Mouse (Mus musculus) MEL (cell line): ENCODE measurements around the gene Rnd2. TPM values are rescaled to one million over a fixed set of nuclear protein-coding genes. Genes with fewer than 3 reads are reported as not detected.
"Not testable (repeated sequence)": the region's sequence is repeated elsewhere in the genome, so short reads cannot be mapped to it uniquely, and the experiment has no call there.

Experiments
- DNase-seq: peaks from one replicate; pipeline ENCODE4 v3.0.0; 2011; ENCODE audit warnings: low read depth, low spot score
- H3K27ac ChIP-seq: 2 replicates; pipeline ENCODE4 v1.5.1; 2012; ENCODE audit warnings: low read depth, mild to moderate bottlenecking, control low read depth, low read length, moderate library complexity; ENCODE audit not compliant: control insufficient read depth
- H3K27me3 ChIP-seq, 2 experiments: fragments of 150-350 bp in 1 of 2; sonication (generic) in 1 of 2; 2 replicates each; pipeline ENCODE4 v1.6.1; 2012; ENCODE audit warnings: low read length in 2 of 2, mild to moderate bottlenecking in 2 of 2, improper control_type of control experiment in 1 of 2, moderate library complexity in 1 of 2; ENCODE audit not compliant: insufficient read depth in 2 of 2, control insufficient read depth in 1 of 2
- H3K36me3 ChIP-seq, 2 experiments: 2 replicates each; pipeline ENCODE4 v1.6.1; 2012 to 2014; ENCODE audit warnings: low read length in 2 of 2, improper control_type of control experiment in 1 of 2, inconsistent platforms in 1 of 2, mild to moderate bottlenecking in 1 of 2; ENCODE audit not compliant: insufficient read depth in 2 of 2, control insufficient read depth in 1 of 2
- H3K4me1 ChIP-seq, 2 experiments: fragments of 150-350 bp in 1 of 2; sonication (generic) in 1 of 2; 2 replicates each; pipeline ENCODE4 v1.6.1; 2012; ENCODE audit warnings: low read length in 2 of 2, improper control_type of control experiment in 1 of 2, mild to moderate bottlenecking in 1 of 2; ENCODE audit not compliant: insufficient read depth in 2 of 2, control insufficient read depth in 1 of 2
- H3K4me3 ChIP-seq, 2 experiments: fragments of 150-350 bp in 1 of 2; sonication (generic) in 1 of 2; 2 replicates each; pipeline ENCODE4 v1.5.1; 2012; ENCODE audit warnings: low read depth in 2 of 2, low read length in 2 of 2, mild to moderate bottlenecking in 2 of 2, moderate library complexity in 2 of 2, control low read depth in 1 of 2, improper control_type of control experiment in 1 of 2; ENCODE audit not compliant: control insufficient read depth in 1 of 2, insufficient read depth in 1 of 2
- H3K79me2 ChIP-seq: 2 replicates; pipeline ENCODE4 v1.6.1; 2012; ENCODE audit warnings: mild to moderate bottlenecking, low read length, moderate library complexity; ENCODE audit not compliant: control insufficient read depth, poor library complexity, insufficient read depth
- H3K9ac ChIP-seq: 2 replicates; pipeline ENCODE4 v1.6.1; 2012; ENCODE audit warnings: low read depth, mild to moderate bottlenecking, control low read depth, low read length, moderate library complexity; ENCODE audit not compliant: control insufficient read depth, poor library complexity, severe bottlenecking
- H3K9me3 ChIP-seq: fragments of 150-350 bp; sonication (generic); replicated peaks from 2 replicates; pipeline ENCODE4 v1.6.1; 2012; ENCODE audit warnings: mild to moderate bottlenecking, low read length, improper control_type of control experiment, moderate library complexity; ENCODE audit not compliant: insufficient read depth
- BHLHE40 ChIP-seq: IDR thresholded peaks from 2 replicates; pipeline ENCODE4 v1.6.1; 2012; ENCODE audit warnings: low read depth, mild to moderate bottlenecking, inconsistent platforms, low read length, improper control_type of control experiment, borderline replicate concordance
- CHD1 ChIP-seq: IDR thresholded peaks from 2 replicates; pipeline ENCODE4 v1.6.1; 2012; ENCODE audit warnings: low read depth, mild to moderate bottlenecking, inconsistent platforms, low read length, improper control_type of control experiment
- CHD2 ChIP-seq: IDR thresholded peaks from 2 replicates; pipeline ENCODE4 v1.6.1; 2011; ENCODE audit warnings: low read length, improper control_type of control experiment
- E2F4 ChIP-seq: IDR thresholded peaks from 2 replicates; pipeline ENCODE4 v1.6.1; 2011; ENCODE audit warnings: low read depth, low read length, improper control_type of control experiment, borderline replicate concordance
- ELF1 ChIP-seq: IDR thresholded peaks from 2 replicates; pipeline ENCODE4 v1.6.1; 2014; ENCODE audit warnings: low read depth, mild to moderate bottlenecking, inconsistent platforms, low read length, improper control_type of control experiment, moderate library complexity
- EP300 ChIP-seq, 2 experiments: IDR thresholded peaks; 2 replicates each; pipeline ENCODE4 v1.6.1; 2011; ENCODE audit warnings: improper control_type of control experiment in 2 of 2, low read length in 2 of 2, low read depth in 1 of 2, mild to moderate bottlenecking in 1 of 2
- ETS1 ChIP-seq: IDR thresholded peaks from 2 replicates; pipeline ENCODE4 v1.6.1; 2012; ENCODE audit warnings: low read depth, mild to moderate bottlenecking, inconsistent platforms, low read length, improper control_type of control experiment, moderate library complexity
- GABPA ChIP-seq: IDR thresholded peaks from 2 replicates; pipeline ENCODE4 v1.6.1; 2012; ENCODE audit warnings: low read depth, mild to moderate bottlenecking, inconsistent platforms, low read length, improper control_type of control experiment, moderate library complexity
- GATA1 ChIP-seq: IDR thresholded peaks from 2 replicates; pipeline ENCODE4 v1.6.1; 2011; ENCODE audit warnings: low read depth, low read length, improper control_type of control experiment
- HCFC1 ChIP-seq: IDR thresholded peaks from 2 replicates; pipeline ENCODE4 v1.6.1; 2012; ENCODE audit warnings: low read depth, mild to moderate bottlenecking, inconsistent platforms, low read length, improper control_type of control experiment, moderate library complexity
- JUND ChIP-seq: IDR thresholded peaks from 2 replicates; pipeline ENCODE4 v1.6.1; 2011; ENCODE audit warnings: low read depth, mild to moderate bottlenecking, improper control_type of control experiment, low read length
- MAX ChIP-seq: IDR thresholded peaks from 2 replicates; pipeline ENCODE4 v1.6.1; 2011; ENCODE audit warnings: low read length, improper control_type of control experiment
- MAZ ChIP-seq: IDR thresholded peaks from 2 replicates; pipeline ENCODE4 v1.6.1; 2012; ENCODE audit warnings: low read depth, mild to moderate bottlenecking, inconsistent platforms, low read length, improper control_type of control experiment
- MEF2A ChIP-seq: IDR thresholded peaks from 2 replicates; pipeline ENCODE4 v1.6.1; 2014; ENCODE audit warnings: low read depth, mild to moderate bottlenecking, inconsistent platforms, low read length, improper control_type of control experiment; ENCODE audit not compliant: poor library complexity, insufficient replicate concordance, severe bottlenecking; ENCODE audit errors: extremely low read depth
- MXI1 ChIP-seq: IDR thresholded peaks from 2 replicates; pipeline ENCODE4 v1.6.1; 2011; ENCODE audit warnings: mild to moderate bottlenecking, low read depth, low read length, improper control_type of control experiment
- MYC ChIP-seq: IDR thresholded peaks from 2 replicates; pipeline ENCODE4 v1.6.1; 2011; ENCODE audit warnings: low read depth, mild to moderate bottlenecking, low read length, improper control_type of control experiment, moderate library complexity
- NRF1 ChIP-seq: IDR thresholded peaks from 2 replicates; pipeline ENCODE4 v1.6.1; 2014; ENCODE audit warnings: low read depth, mild to moderate bottlenecking, inconsistent platforms, low read length, improper control_type of control experiment, moderate library complexity; ENCODE audit not compliant: poor library complexity, insufficient read depth, severe bottlenecking
- POLR2A ChIP-seq, 2 experiments: IDR thresholded peaks; 2 replicates each; pipeline ENCODE4 v1.6.1; 2011 to 2012; ENCODE audit warnings: low read length in 2 of 2, mild to moderate bottlenecking in 2 of 2, control low read depth in 1 of 2, improper control_type of control experiment in 1 of 2, low read depth in 1 of 2, moderate library complexity in 1 of 2; ENCODE audit not compliant: control insufficient read depth in 1 of 2, insufficient read depth in 1 of 2, poor library complexity in 1 of 2
- RAD21 ChIP-seq: IDR thresholded peaks from 2 replicates; pipeline ENCODE4 v1.6.1; 2011; ENCODE audit warnings: mild to moderate bottlenecking, low read depth, low read length, improper control_type of control experiment
- RCOR1 ChIP-seq: IDR thresholded peaks from 2 replicates; pipeline ENCODE4 v1.6.1; 2012; ENCODE audit warnings: low read depth, mild to moderate bottlenecking, inconsistent platforms, low read length, improper control_type of control experiment
- SIN3A ChIP-seq: IDR thresholded peaks from 2 replicates; pipeline ENCODE4 v1.6.1; 2012; ENCODE audit warnings: low read length, improper control_type of control experiment, inconsistent platforms
- TAL1 ChIP-seq: IDR thresholded peaks from 2 replicates; pipeline ENCODE4 v1.6.1; 2012; ENCODE audit warnings: mild to moderate bottlenecking, inconsistent platforms, low read length, moderate library complexity, mixed read lengths
- TCF12 ChIP-seq: IDR thresholded peaks from 2 replicates; pipeline ENCODE4 v1.6.1; 2014; ENCODE audit warnings: low read depth, mild to moderate bottlenecking, inconsistent platforms, low read length, improper control_type of control experiment, moderate library complexity
- UBTF ChIP-seq: IDR thresholded peaks from 2 replicates; pipeline ENCODE4 v1.6.1; 2012; ENCODE audit warnings: low read depth, mild to moderate bottlenecking, inconsistent platforms, low read length, improper control_type of control experiment, moderate library complexity, borderline replicate concordance; ENCODE audit not compliant: insufficient read depth
- ZC3H11A ChIP-seq: IDR thresholded peaks from 2 replicates; pipeline ENCODE4 v1.6.1; 2012; ENCODE audit warnings: low read depth, mild to moderate bottlenecking, inconsistent platforms, low read length, improper control_type of control experiment
- polyA plus RNA-seq, 2 experiments: library from polyadenylated mRNA; stranded (reverse) in 1 of 2; unstranded in 1 of 2; fragments of >175 nt in 1 of 2; fragments of >200 nt in 1 of 2; gene quantifications; 2 replicates each; pipeline versions ENCODE4 v1.2.1 to v1.2.4; 2012; ENCODE audit warnings: low replicate concordance in 2 of 2, low read depth in 1 of 2; ENCODE audit not compliant: insufficient read length in 2 of 2, insufficient read depth in 1 of 2, missing spikeins in 1 of 2
- total RNA-seq: library from RNA; depleted of rRNA; stranded (reverse); fragments of 300-350 nt; gene quantifications from 2 replicates; pipeline ENCODE4 v1.2.3, GENCODE M21; 2012

Gene Rnd2
- total and polyA plus RNA-seq, 3 experiments = 4.2 to 18.6 TPM; not detected in 1

DNA sequence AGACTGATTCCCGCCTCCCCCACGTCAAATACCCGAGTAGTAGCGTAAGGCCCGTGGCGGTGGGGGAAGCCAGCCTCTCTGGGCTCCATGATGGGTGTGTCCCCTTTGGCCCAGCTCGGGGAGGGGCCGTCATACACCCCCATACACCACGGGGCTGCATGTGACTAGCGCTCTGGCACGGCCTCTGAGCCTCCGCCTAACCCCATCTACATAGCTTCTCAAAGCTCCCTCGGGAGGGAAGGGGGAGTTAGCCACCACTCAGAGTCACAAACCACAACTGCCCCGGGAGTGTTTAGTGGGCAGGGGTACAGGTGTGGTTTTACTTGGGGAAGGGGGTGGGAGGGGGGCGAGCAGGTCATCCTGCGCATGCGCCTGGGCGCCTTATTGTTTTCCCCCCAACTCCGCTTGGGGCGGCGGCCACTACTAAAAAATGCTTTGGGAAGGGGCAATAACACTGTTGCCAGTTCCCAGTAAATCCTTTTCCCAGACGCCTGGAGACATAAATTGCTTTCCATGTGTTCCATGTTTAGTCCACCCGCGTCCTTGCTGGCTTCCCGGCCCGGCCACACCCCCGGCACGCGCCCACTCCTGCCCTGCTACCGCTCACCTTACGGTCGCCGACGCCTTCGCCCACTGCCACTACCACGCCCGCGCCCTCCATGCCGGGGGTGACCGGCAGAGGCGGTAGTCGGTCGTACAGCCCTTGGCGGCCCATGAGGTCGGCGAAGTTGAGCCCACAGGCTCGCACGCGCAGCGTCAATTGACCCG is 486 bp downstream of the Rnd2 start (continued):
- TF ChIP-seq RAD21 = no peak
- TF ChIP-seq POLR2A (IDR thresholded peaks at IDR 0.05; ENCODE audit: control insufficient read depth in 1 of 2, insufficient read depth in 1 of 2, low read depth in 1 of 2, low read length in 2 of 2, poor library complexity in 1 of 2) = no peak
- TF ChIP-seq CHD2 = no peak
- peak; percentile 73 for TF ChIP-seq MAX

DNA sequence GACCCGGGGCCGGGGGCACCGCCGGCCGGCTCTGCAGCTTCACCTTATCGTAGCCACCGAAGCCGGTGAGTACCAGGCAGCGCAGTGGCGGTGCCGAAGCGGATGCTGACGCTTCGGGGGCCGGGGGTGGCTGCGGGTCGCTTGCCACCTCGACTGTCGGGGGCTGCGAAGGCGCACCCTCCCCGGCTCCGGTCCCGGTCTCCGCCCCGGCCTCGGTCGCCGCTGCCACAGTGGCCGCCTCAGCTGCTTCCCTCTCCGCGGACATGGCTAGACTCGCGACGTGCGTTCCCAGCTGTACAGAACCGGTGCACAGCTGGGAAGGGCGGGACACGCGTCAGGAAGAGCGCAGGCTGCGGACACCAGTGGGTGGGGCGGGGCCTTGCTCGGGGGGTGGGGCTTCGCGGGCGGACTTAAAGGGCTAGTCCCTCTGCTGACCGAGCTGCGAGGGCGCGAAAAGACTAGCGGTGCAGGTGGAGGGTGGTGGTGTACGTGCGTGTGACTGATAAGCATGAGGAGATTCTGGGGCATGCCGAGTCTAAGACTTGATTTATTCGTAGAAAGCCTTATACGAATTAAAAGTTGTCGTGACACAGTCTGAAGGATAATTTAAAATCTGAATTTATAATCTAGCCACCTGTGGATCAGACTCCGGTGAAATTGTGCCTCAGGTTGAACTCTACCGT is 1.2 kb downstream of the Rnd2 start, which contains the start of gene Vat1:
Gene Vat1, minus strand, starts transcription at position 362 of the 683 bp plus-strand sequence.
- H3K9ac ChIP-seq = peak within 1 kb of the TSS; percentile 78
- H3K27ac ChIP-seq = peak within 1 kb of the TSS; percentile 82
- H3K27me3 ChIP-seq = no peaks in the 10 kb centered on the region
- H3K9me3 ChIP-seq = no peaks in the 10 kb centered on the region
- peak within 1 kb of the TSS; percentile 70 to 84 for H3K4me3 ChIP-seq
- H3K36me3 ChIP-seq = peaks cover 0 to 27% of the 10 kb centered on the region in 2 experiments; a peak in 3 of 4 replicates
- H3K79me2 ChIP-seq = peaks cover 6% of the 10 kb centered on the region; the same call in 1 of the 2 replicates
- DNase-seq = peak; percentile 89
- H3K4me1 ChIP-seq = peaks cover 12 to 33% of the 10 kb centered on the region in 2 experiments
- no peak for TF ChIP-seq GABPA
- peak; percentile 34 for TF ChIP-seq TAL1
- TF ChIP-seq HCFC1 = peak; percentile 52
- 0 out of 2 replicates have a peak, but pooled peaks have one; percentile 41 for TF ChIP-seq BHLHE40
- no peak for TF ChIP-seq JUND
- TF ChIP-seq NRF1 = peak; percentile 23; the same call in 1 of the 2 replicates
- peak; percentile 79; the same call in 1 of the 2 replicates for TF ChIP-seq SIN3A
- TF ChIP-seq POLR2A (IDR thresholded peaks at IDR 0.05; ENCODE audit: control insufficient read depth in 1 of 2, insufficient read depth in 1 of 2, low read depth in 1 of 2, low read length in 2 of 2, poor library complexity in 1 of 2) = peak; percentile 34 to 38; a peak in 1 of 4 replicates
- peak in 1 of 2 experiments; percentile 13; a peak in 1 of 4 replicates for TF ChIP-seq EP300 (IDR thresholded peaks at IDR 0.05; ENCODE audit: low read depth in 1 of 2, low read length in 2 of 2)
- 0 out of 2 replicates have a peak, but pooled peaks have one; percentile 17 for TF ChIP-seq MYC
- TF ChIP-seq GATA1 = peak; percentile 22; the same call in 1 of the 2 replicates
- peak; percentile 92 for TF ChIP-seq E2F4
- no peak for TF ChIP-seq CHD1
- TF ChIP-seq UBTF = peak; percentile 48; the same call in 1 of the 2 replicates
- TF ChIP-seq ZC3H11A = no peak
- peak; percentile 56; the same call in 1 of the 2 replicates for TF ChIP-seq MAZ
- TF ChIP-seq ETS1 = peak; percentile 78
- TF ChIP-seq TCF12 = peak; percentile 68
- peak; percentile 81 for TF ChIP-seq MXI1
- peak; percentile 64 for TF ChIP-seq RCOR1
- peak; percentile 19 for TF ChIP-seq MAX
- 0 out of 2 replicates have a peak, but pooled peaks have one; percentile 51 for TF ChIP-seq ELF1
- TF ChIP-seq MEF2A = no peak

DNA sequence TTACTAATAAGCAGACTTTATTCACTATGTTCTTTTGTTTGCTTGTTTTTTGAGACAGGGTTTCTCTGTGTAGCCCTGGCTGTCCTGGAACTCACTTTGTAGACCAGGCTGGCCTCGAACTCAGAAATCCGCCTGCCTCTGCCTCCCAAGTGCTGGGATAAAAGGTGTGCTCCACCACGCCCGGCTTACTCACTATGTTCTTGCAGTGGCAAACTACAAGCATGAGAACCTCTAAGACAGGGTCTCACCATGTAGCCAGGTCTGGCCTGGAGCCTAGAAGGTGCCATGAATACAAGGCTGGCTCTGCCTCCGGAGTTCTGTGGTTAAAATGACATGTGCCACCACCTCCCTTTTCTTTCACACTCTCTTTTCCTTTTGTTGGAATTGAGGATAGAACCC is 1.8 kb downstream of the Rnd2 start:
- DNase-seq = peak; percentile 47
- not testable (repeated sequence) for H3K27ac ChIP-seq, H3K9me3 ChIP-seq, H3K27me3 ChIP-seq, H3K79me2 ChIP-seq
- Histone ChIP-seq H3K4me3 (peak overlapping the region; percentile 70 to 82), H3K4me1 (peaks cover 12 to 33% of the 10 kb centered on the region in 2 experiments), H3K9ac (peak overlapping the region; percentile 78), H3K36me3 (peaks cover 0 to 27% of the 10 kb centered on the region in 2 experiments; a peak in 3 of 4 replicates)
